Mouse (Mus musculus) heart, embryonic 10.5 days (tissue): Measurements from ENCODE around the gene Tcf7l2. TPM values are rescaled to one million over a fixed set of nuclear protein-coding genes. Genes with fewer than 3 reads are reported as not detected.

ENCODE experiments used
- DNase-seq: peaks from one replicate; pipeline ENCODE4 v3.0.0-alpha.2; 2017; ENCODE audit warnings: low spot score
- H3K27ac ChIP-seq: fragments of 300-500 bp; sonication (generic); 2 replicates; pipeline ENCODE4 v1.5.1; 2016; ENCODE audit warnings: mild to moderate bottlenecking
- H3K27me3 ChIP-seq: fragments of 300-500 bp; sonication (generic); 2 replicates; pipeline ENCODE4 v1.6.1; 2016; ENCODE audit warnings: mild to moderate bottlenecking; ENCODE audit not compliant: poor library complexity, insufficient read depth, severe bottlenecking
- H3K36me3 ChIP-seq: fragments of 300-500 bp; sonication (generic); 2 replicates; pipeline ENCODE4 v1.6.1; 2016; ENCODE audit warnings: mild to moderate bottlenecking, moderate library complexity
- H3K4me1 ChIP-seq: fragments of 300-500 bp; sonication (generic); 2 replicates; pipeline ENCODE4 v1.6.1; 2016; ENCODE audit warnings: mild to moderate bottlenecking
- H3K4me3 ChIP-seq: fragments of 300-500 bp; sonication (generic); 2 replicates; pipeline ENCODE4 v1.5.1; 2016; ENCODE audit warnings: mild to moderate bottlenecking, moderate library complexity
- H3K9me3 ChIP-seq: fragments of 300-500 bp; sonication (generic); 2 replicates; pipeline ENCODE4 v1.6.1; 2016; ENCODE audit warnings: mild to moderate bottlenecking, moderate library complexity
- WGBS: fragments of 180-500 bp; shearing (Covaris S2); methylation state at CpG from one replicate; pipeline ENCODE4 v1.1.7; 2016; 5-methylcytosine and 5-hydroxymethylcytosine counted together
- polyA plus RNA-seq: library from polyadenylated mRNA; unstranded; fragments of >200 nt; fragmentation: Nextera tagmentation; extraction: Ambion mirVana; gene quantifications from 2 replicates; pipeline ENCODE4 v1.2.1, GENCODE M21; 2016

The Tcf7l2 gene
- polyA plus RNA-seq, 1 experiment from 2014 or later, result 61.8 TPM

GRCm38 (mm10) chr19:55807194-55808053, 65.8 kb downstream of the Tcf7l2 start:
- no peak overlapping the region for H3K4me3 ChIP-seq
- DNase-seq, result no peak

GRCm38 (mm10) chr19:55808304-55808703, 66.7 kb downstream of the Tcf7l2 start:
- peaks cover 29% of the 10 kb centered on the region for H3K4me1 ChIP-seq

More at GRCm38 (mm10) chr19:55807194-55808053, 65.8 kb downstream of the Tcf7l2 start:
- Histone ChIP-seq H3K27me3 (no peaks in the 10 kb centered on the region), H3K27ac (0 out of 2 replicates have a peak overlapping the region, but pooled peaks have one; percentile 13), H3K9me3 (no peaks in the 10 kb centered on the region), H3K4me1 (peaks cover 28% of the 10 kb centered on the region), H3K36me3 (0 out of 2 replicates have a peak, but pooled peaks cover 2% of the 10 kb centered on the region)
- 41% methylated on average over 20 of the region's 20 CpGs for WGBS

GRCm38 (mm10) chr19:55809539-55809938, 67.9 kb downstream of the Tcf7l2 start:
- Histone ChIP-seq H3K4me1 (peaks cover 41% of the 10 kb centered on the region), H3K4me3 (no peak overlapping the region), H3K27ac (no peak overlapping the region), H3K27me3 (no peaks in the 10 kb centered on the region), H3K9me3 (no peaks in the 10 kb centered on the region), H3K36me3 (no peaks in the 10 kb centered on the region)
- WGBS, result 94% methylated on average over 4 of the region's 4 CpGs
- no peak for DNase-seq

More at GRCm38 (mm10) chr19:55808304-55808703, 66.7 kb downstream of the Tcf7l2 start:
- DNase-seq, result no peak
- Histone ChIP-seq H3K9me3 (no peaks in the 10 kb centered on the region), H3K4me3 (no peak overlapping the region), H3K36me3 (no peaks in the 10 kb centered on the region), H3K27me3 (no peaks in the 10 kb centered on the region), H3K27ac (no peak overlapping the region)
- WGBS, result 74% methylated on average over 2 of the region's 2 CpGs

DNA sequence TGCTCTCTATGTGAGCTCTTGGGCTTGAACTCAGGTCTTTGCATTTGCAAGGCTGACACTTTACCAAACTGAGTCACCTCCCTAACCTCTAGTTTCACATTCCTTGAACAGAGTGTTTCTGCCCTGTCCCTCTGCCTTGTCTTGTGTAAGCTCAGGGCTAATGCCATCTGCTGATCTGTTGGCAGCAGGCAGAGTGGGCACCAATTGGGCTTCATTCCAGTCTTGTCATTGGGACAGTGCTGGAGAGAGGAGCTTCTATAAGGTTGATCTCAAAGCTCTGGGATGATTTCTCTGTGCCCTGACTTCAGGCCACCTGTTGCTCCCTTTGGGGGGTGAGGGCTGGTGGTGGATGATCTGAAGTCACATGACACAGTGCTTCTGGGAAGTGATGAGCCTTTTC, 70.6 kb downstream of the Tcf7l2 start:
- DNase-seq, result no peak
- H3K27ac ChIP-seq, result no peak overlapping the region
- H3K9me3 ChIP-seq, result no peaks in the 10 kb centered on the region
- no peaks in the 10 kb centered on the region for H3K27me3 ChIP-seq
- H3K36me3 ChIP-seq, result no peaks in the 10 kb centered on the region
- H3K4me1 ChIP-seq, result peaks cover 37% of the 10 kb centered on the region
- H3K4me3 ChIP-seq, result no peak overlapping the region

GRCm38 (mm10) chr19:55815010-55815790, 73.6 kb downstream of the Tcf7l2 start:
- H3K27ac ChIP-seq, result peak overlapping the region; percentile 39; the same call in 1 of the 2 replicates
- no peaks in the 10 kb centered on the region for H3K27me3 ChIP-seq
- no peak for DNase-seq
- H3K4me1 ChIP-seq, result peaks cover 32% of the 10 kb centered on the region
- no peaks in the 10 kb centered on the region for H3K9me3 ChIP-seq
- 68% methylated on average over 15 of the region's 15 CpGs for WGBS
- peaks cover 13% of the 10 kb centered on the region for H3K36me3 ChIP-seq
- no peak overlapping the region for H3K4me3 ChIP-seq

GRCm38 (mm10) chr19:55816974-55817373, 75.4 kb downstream of the Tcf7l2 start:
- H3K27ac ChIP-seq, result no peak overlapping the region
- DNase-seq, result no peak
- H3K36me3 ChIP-seq, result peaks cover 23% of the 10 kb centered on the region
- H3K4me3 ChIP-seq, result no peak overlapping the region
- no peaks in the 10 kb centered on the region for H3K27me3 ChIP-seq
- H3K9me3 ChIP-seq, result no peaks in the 10 kb centered on the region
- 91% methylated on average over 7 of the region's 7 CpGs for WGBS
- H3K4me1 ChIP-seq, result peaks cover 32% of the 10 kb centered on the region

GRCm38 (mm10) chr19:55820202-55820601, 78.6 kb downstream of the Tcf7l2 start:
- H3K4me3 ChIP-seq, result no peak overlapping the region
- H3K36me3 ChIP-seq, result peaks cover 23% of the 10 kb centered on the region
- no peak for DNase-seq
- no peaks in the 10 kb centered on the region for H3K9me3 ChIP-seq
- H3K4me1 ChIP-seq, result peaks cover 13% of the 10 kb centered on the region; the same call in 1 of the 2 replicates
- H3K27me3 ChIP-seq, result no peaks in the 10 kb centered on the region
- no peak overlapping the region for H3K27ac ChIP-seq
- WGBS, result 84% methylated on average over 7 of the region's 7 CpGs

DNA sequence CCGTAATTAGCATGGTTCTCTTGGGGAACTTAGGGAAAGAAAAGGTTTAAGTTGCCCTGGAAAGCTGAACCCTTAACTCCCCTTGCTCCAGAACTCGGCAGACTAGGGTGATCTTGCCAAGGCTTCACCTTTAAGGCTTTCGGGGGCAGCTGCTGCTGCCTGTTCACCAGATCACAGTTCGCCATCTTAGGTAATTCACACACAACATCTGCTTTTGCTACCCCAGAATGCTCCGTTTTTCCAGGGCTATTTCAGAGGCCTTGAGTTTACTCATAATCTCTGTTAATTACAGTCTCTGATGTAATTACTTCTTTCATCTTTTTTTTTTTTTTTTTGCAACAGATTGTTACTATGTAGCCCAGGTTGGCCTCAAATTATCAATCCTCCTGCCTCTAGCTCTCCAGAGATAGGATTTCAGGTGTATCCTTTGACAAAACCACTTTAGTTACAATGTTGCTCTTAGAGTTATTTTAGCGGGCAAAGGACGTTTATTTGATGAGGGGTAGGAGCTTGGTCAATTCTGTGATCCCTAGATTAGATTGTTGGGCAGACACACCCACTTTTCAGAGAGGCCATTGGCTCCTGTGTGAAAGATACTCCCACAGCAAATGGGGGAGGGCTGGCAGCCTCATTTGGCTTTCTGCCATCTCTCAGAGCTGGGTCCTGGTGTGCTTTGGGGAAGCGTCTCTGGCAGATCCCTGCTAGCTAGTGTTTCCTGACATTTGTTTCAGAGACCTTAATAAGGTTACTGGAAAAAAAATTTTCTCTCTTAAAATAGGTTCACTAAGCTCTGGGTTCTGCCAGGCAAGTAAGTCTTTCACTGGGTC, 83.6 kb downstream of the Tcf7l2 start:
- Histone ChIP-seq H3K27ac (no peak overlapping the region), H3K4me3 (no peak overlapping the region), H3K9me3 (no peaks in the 10 kb centered on the region), H3K27me3 (no peaks in the 10 kb centered on the region), H3K36me3 (peaks cover 10% of the 10 kb centered on the region), H3K4me1 (peaks cover 43% of the 10 kb centered on the region)
- DNase-seq, result peak; percentile 79
- WGBS, result 53% methylated on average over 8 of the region's 8 CpGs

- no peak overlapping the region for H3K4me3 ChIP-seq
- H3K27me3 ChIP-seq, result no peaks in the 10 kb centered on the region
- WGBS, result 82% methylated on average over 10 of the region's 10 CpGs
- H3K4me1 ChIP-seq, result peaks cover 50% of the 10 kb centered on the region
- DNase-seq, result no peak
- H3K27ac ChIP-seq, result no peak overlapping the region
- peaks cover 2% of the 10 kb centered on the region; the same call in 1 of the 2 replicates for H3K36me3 ChIP-seq
- no peaks in the 10 kb centered on the region for H3K9me3 ChIP-seq
Measured at GRCm38 (mm10) chr19:55825951-55826507, 84.4 kb downstream of the Tcf7l2 start.

DNA sequence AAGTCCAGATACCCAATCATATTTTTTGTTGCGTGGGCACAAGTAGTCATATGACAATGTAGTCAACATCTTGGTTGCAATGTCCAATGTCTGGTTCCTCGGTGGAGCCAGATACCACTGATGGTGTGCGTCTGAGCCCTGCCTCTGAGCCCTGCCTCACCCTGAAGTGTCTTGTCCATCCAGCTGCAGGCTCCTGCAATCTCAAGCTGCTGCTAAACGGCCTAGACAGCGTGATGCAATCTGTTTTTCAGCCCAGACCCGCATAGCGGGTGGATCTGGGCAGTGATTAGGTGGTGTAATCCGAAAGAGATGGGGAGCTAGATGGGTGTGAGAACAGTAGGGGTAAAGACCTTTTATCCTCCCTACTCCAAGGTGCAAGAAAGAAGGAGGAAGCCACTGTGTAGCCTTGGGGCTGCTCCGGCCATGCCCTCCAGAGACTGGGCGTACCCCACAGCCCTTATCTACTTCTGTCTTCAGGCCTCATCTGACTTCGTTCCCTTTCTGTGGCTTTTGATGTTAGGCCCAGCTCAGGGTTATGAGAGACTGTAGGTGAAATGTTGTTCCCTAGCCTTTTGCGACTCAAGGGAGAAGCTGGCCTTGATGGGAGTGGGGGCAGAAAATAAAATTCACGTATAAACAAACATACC, 86.1 kb downstream of the Tcf7l2 start:
- DNase-seq, result no peak
- Histone ChIP-seq H3K36me3 (peaks cover under 1% of the 10 kb centered on the region; the same call in 1 of the 2 replicates), H3K9me3 (no peaks in the 10 kb centered on the region), H3K4me1 (peaks cover 51% of the 10 kb centered on the region), H3K27me3 (no peaks in the 10 kb centered on the region), H3K4me3 (no peak overlapping the region), H3K27ac (no peak overlapping the region)
- 60% methylated on average over 13 of the region's 13 CpGs for WGBS

GRCm38 (mm10) chr19:55830976-55831559, 89.4 kb downstream of the Tcf7l2 start:
- Histone ChIP-seq H3K27ac (no peak overlapping the region), H3K36me3 (peaks cover 12% of the 10 kb centered on the region), H3K9me3 (peaks cover 3% of the 10 kb centered on the region; the same call in 1 of the 2 replicates), H3K4me1 (peaks cover 33% of the 10 kb centered on the region), H3K27me3 (no peaks in the 10 kb centered on the region), H3K4me3 (no peak overlapping the region)
- DNase-seq, result no peak
- 85% methylated on average over 9 of the region's 9 CpGs for WGBS
